Mouse (Mus musculus) forebrain, embryonic 15.5 days (tissue): ENCODE measurements around the gene Atxn2l. TPM values are rescaled to one million over a fixed set of nuclear protein-coding genes. Genes with fewer than 3 reads are reported as not detected.

Experiments
- polyA plus RNA-seq: library from polyadenylated mRNA; unstranded; fragments of >200 nt; fragmentation: Nextera tagmentation; extraction: Ambion mirVana; gene quantifications from 2 replicates; pipeline ENCODE4 v1.2.1, GENCODE M21; 2015

Gene Atxn2l
- polyA plus RNA-seq, 1 experiment from 2014 or later: 65.2 TPM

Other genes starting within 250 kb of the Atxn2l start
- gene Sbk1, start 230.8 kb downstream of the Atxn2l start, polyA plus RNA-seq: 336 and 348 TPM in 2 replicates
- gene Lat, start 133.9 kb downstream of the Atxn2l start, polyA plus RNA-seq: 0.67 and 1.1 TPM in 2 replicates
- gene Spns1, start 126.0 kb downstream of the Atxn2l start, polyA plus RNA-seq: 72.9 and 75.8 TPM in 2 replicates
- gene Nfatc2ip, start 106.7 kb downstream of the Atxn2l start, polyA plus RNA-seq: 2.6 and 3.0 TPM in 2 replicates
- not detected in 2 replicates for gene Cd19, start 88.5 kb downstream of the Atxn2l start, polyA plus RNA-seq
- 23.6 and 26.9 TPM in 2 replicates for gene Rabep2, start 74.7 kb downstream of the Atxn2l start, polyA plus RNA-seq
- 0.20 and 0.37 TPM in 2 replicates for gene Atp2a1, start 40.3 kb downstream of the Atxn2l start, polyA plus RNA-seq
- gene Sh2b1, start 28.0 kb downstream of the Atxn2l start, polyA plus RNA-seq: 69.1 and 72.7 TPM in 2 replicates
- gene Tufm, start 16.1 kb downstream of the Atxn2l start, polyA plus RNA-seq: 127 and 130 TPM in 2 replicates
- 196 TPM in 2 replicates for gene Eif3c, start 63.0 kb upstream of the Atxn2l start, polyA plus RNA-seq
- 0.25 and 0.32 TPM in 2 replicates for gene Apobr, start 81.5 kb upstream of the Atxn2l start, polyA plus RNA-seq
- 31.7 and 34.3 TPM in 2 replicates for gene Cln3, start 82.4 kb upstream of the Atxn2l start, polyA plus RNA-seq
- gene Il27, start 91.5 kb upstream of the Atxn2l start, polyA plus RNA-seq: not detected in 2 replicates
- 4.9 and 5.9 TPM in 2 replicates for gene Nupr1, start 127.4 kb upstream of the Atxn2l start, polyA plus RNA-seq
- gene Sgf29, start 145.9 kb upstream of the Atxn2l start, polyA plus RNA-seq: 54.7 and 55.4 TPM in 2 replicates
- 2.8 TPM in 2 replicates for gene Sult1a1, start 173.0 kb upstream of the Atxn2l start, polyA plus RNA-seq
- gene Bola2, start 192.0 kb upstream of the Atxn2l start, polyA plus RNA-seq: 141 and 158 TPM in 2 replicates
- gene Slx1b, start 192.3 kb upstream of the Atxn2l start, polyA plus RNA-seq: 17.5 and 18.0 TPM in 2 replicates
- 99.8 and 108 TPM in 2 replicates for gene Coro1a, start 204.3 kb upstream of the Atxn2l start, polyA plus RNA-seq